Mouse (Mus musculus): ENCODE results near the gene Qtrt1.

Qtrt1 gene

DNA sequence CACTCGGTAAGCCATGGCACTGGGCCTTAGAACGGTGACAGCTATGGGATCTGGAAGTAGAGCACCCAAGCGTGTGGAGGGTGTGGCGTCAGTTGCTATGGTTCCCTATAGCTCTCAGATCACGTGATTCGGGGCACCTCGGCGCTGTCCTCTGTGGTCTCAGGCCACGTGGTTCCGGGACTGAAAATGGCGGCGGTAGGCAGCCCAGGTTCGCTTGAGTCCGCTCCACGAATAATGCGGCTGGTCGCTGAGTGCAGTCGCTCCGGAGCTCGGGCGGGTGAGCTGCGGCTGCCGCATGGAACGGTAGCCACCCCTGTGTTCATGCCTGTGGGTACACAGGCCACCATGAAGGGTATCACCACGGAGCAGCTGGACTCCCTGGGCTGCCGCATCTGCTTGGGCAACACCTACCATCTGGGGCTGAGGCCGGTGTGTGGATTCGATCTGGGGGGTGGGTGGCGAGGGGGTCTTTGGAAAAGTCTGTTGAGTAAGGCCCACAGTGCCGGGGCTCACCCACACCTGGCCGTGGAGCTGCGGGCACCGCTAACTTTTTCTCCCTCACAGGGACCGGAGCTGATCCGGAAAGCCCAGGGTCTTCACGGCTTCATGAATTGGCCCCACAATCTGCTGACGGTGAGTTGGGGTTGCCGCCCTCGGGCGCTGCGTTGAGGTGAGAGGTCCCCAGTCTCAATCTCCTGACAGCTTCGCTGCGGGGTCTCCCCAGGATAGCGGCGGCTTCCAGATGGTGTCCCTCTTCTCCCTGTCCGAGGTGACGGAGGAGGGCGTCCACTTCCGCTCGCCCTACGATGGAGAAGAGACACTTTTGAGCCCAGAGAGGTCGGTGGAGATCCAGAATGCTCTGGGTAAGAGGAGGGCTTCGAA lies at the start of gene Qtrt1:
Gene Qtrt1 (plus strand): TSS at position 169 of the 882 bp plus-strand sequence.
- DNase-seq (ENCODE audit: low read depth): peak; percentile 96

DNA sequence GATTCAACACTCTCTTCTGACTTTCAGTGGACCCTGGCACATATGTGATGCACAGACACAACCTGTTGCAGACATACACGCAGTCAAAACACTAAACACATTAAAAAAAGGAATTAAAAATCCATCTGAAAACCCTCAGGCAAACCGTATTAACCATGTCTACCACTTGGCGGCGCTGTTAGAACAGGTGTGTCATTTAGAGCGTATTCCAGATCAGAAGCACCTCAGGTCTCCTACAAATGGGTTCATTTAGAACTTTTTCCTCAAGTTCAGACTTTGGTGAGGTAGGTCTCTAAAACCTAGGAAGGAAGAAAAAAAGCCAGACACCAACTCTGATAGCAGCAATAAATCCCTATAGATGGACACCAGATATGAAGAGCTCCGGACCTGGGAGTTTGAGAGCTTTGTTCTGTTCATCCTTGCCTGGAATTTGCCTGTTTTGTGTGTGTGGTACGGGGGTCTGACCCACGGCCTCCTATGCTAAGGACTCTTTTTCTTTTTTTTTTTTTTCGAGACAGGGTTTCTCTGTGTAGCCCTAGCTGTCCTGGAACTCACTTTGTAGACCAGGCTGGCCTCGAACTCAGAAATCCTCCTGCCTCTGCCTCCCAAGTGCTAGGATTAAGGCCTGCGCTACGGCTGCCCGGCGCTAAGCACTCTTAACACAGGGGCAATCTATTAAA lies 45.0 kb upstream of the Qtrt1 start:
- DNase-seq (ENCODE audit: low read depth): peak; percentile 81

DNA sequence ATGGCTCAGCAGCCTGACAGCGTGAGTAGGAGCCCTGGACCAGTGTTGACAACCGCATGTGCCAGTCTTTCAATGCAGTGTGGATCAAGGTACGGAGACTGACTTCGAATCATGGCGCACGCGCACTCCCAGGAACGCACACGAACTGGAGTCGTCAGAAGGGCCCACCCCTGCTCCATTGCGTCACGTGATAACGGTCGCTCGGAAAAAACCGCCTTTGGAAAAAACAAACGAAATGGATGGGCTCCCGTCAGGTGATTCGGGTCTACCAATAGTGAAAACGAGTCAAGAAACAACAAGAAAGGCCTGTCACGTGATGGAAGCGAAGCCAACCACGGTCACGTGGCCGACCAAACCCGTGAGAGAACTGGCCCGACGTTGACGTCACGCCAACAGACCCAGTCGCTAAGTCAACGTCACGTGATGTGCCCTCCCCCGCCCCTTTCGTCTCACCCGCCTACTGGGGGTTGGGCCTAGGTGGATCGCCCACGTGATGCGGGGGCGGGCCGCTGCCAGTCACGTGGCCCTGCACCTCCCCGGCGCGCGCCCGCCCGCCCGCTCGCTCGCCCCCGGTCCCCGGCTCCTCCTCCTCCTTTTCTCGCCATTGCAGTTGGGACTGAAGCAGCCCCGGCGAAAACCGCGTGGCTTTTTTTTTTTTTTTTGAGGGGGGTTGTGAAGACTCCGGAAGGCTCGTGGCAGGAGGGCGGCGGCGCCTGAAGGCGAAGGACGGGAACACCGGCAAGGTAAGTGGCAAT lies 44.1 kb upstream of the Qtrt1 start, which contains the start of gene Ilf3:
Gene Ilf3 (plus strand): TSS at position 515 of the 755 bp plus-strand sequence.
- peak; percentile 100 for DNase-seq (ENCODE audit: low read depth)

DNA sequence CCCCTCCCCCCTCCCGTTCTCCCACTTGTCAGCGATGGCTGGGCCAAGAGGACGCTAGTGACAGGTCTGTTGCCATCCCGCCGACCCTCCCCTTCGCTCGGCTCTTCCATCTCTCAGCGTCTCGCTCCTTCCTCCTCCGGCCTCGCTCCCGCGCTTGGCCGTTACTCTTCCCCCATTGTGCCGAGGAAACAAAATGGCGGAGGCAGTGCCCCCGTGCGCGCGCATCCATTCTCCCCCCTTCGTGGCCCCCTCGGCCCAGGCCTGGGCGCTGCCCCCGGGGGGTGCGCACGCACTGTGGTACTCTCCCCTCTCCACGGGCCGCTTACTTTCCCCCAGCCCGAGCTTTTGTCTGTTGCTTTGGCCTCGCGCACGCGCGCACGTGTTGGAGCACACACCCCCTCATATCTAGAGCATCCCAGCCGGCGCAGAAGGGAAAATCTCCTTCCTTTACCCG lies 43.5 kb upstream of the Qtrt1 start:
- DNase-seq (ENCODE audit: low read depth): peak; percentile 66

DNA sequence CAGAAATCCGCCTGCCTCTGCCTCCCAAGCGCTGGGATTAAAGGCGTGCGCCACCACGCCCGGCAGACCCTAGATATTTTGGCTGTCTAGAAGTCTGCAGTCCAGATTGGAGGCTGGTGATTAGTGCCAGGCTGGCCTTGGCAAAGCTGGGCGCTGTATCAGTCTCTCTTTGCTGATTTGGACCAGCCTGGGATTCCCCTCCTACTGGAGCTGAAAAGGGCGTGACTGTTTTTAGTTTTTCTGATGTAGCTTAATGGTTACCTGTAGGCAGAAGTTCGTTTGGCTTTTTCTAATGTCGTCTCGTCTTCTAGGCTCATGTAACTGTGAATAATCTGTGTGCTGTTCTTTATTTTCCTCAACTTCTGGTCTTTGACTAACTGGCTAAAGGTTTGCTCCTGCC lies 42.6 kb upstream of the Qtrt1 start:
- DNase-seq (ENCODE audit: low read depth): no peak

DNA sequence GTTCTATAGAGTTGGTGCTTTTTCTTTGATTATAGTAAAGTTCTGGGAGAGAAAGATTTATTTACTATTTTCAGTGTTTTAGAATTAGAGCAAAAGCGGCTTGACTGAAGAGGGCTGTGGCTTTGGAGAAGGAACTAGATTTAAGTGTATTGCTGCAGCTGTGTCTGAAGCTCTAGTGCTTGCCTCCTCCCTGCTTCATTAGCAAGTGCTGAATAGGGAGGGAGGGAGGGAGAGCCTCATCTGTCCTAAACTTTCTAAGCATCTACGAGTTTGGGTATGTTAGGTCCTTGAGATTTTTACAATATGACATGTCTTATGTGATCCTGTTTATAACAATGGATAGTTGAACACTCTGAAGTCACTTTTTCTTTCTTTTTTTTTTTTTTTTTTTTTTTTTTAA lies 40.8 kb upstream of the Qtrt1 start:
- no peak for DNase-seq (ENCODE audit: low read depth)

DNA sequence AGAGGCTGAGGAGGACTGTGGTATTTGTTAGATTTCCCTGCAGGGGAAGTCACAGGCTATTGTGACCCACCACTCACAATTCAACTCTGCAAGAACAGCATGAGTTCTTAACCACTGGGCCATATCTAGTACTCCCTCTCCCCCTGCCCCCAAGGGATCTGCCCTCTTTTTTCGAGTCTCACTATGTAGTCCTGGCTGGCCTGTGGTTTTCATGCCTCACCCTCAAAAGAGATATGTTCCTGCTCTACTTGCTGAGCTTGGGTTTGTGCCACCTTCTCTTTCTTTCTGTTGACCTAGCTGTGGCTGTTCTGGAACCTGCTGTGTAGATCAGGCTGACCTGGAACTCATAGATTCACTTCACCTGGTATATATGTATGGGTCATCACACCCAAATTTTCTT lies 39.1 kb upstream of the Qtrt1 start:
- no peak for DNase-seq (ENCODE audit: low read depth)

DNA sequence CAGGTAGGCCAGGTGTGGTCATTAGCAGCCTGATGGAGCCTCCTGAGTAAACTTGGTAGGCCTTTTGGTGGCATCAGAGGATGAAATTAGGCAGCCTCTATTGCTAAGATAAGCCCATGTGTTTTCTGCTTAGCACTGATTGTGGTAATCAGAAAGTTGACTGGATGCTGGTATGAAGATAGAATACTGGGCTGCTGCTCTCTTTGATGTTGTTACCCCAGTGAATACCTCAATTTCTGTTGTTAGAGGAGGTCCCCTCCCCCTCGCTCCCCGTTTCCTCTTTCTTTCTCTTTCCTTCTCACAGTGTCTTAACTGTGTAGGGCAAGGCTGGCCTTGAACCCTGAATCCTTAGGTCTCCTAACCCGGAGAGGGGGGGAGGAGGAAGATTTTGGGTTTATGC lies 32.4 kb upstream of the Qtrt1 start:
- no peak for DNase-seq (ENCODE audit: low read depth)

DNA sequence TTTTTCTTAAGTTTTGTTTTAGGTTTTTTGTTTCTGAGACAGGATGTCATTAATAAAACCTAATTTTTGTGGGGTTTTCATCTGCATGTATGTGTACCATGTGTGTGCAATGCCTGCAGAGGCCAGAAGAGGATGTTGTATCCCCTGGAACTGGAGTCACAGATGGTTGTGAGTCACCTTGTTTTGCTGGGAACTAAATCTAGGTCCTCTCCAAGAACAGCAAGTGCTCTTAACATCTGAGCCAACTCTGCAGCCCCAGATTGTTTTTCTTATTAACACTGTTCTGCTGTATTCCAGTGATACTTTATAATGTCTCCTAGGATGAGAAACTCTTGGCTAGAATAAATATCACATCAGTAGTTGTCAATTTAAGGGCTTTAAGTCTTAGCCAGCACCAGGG lies 30.8 kb upstream of the Qtrt1 start:
- DNase-seq (ENCODE audit: low read depth): no peak

DNA sequence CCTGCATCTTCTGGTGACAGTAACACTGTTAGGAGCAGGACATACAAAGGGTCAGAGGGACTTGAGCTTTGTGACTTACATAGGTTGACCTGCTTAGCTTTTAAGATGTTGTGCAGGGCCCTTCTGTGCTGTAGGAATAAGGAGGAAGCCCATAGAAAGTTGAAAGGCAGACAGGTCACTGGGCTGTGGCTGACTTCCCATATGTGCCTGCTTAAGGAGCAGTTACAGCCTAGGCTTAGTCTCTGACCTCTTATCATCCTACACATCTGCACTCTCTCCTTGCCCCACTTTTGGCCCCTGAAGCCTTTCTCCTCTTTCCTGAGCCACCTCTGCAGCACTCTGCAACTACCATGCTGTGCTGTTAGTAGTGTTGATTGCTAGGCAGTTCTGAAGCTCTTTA lies 27.7 kb upstream of the Qtrt1 start:
- no peak for DNase-seq (ENCODE audit: low read depth)

DNA sequence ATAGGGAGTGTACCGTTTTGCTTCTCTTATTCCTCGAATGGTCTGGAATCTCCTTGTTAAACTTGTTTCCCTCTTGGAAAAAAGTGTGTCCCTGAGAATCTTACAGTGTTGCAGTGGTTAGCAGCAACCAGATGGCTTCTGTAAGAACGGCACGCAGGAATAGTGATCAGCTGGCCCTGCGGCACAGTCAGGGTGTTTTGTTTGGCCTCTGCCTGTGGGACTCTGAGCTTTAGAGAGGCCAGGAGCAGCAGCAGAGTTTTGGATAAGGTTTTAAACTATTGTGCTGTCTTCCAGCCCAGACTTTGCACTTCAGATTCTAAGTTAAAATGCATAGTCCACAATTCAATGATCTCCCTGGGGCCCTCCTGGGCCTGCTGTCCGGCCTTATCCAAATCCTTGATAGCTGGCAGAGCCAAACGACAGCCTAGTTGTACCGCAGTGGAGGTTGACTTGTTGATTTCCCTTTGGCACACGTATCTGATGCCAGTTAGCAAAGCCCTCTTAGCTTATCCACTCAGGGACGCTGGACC lies 18.9 kb upstream of the Qtrt1 start:
- no peak for DNase-seq (ENCODE audit: low read depth)

DNA sequence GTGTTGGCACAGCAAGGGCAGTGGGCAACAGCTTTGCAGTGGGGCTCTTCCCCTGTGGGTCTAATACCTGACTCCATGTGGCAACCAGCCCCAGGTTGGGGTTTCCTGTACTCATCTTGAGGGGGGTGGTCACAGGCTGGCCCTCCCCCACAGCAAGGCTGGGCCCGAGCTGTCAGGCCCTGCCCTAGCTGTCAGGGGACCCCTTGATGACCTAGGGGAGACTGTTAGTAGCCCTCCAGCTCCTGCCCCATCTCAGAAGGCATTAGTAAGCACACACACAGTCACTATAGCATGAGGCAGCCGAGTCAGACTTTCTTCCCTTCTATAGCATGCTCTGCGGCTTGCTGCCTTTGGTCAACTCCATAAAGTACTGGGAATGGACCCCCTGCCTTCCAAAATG lies 15.9 kb upstream of the Qtrt1 start:
- no peak for DNase-seq (ENCODE audit: low read depth)

DNA sequence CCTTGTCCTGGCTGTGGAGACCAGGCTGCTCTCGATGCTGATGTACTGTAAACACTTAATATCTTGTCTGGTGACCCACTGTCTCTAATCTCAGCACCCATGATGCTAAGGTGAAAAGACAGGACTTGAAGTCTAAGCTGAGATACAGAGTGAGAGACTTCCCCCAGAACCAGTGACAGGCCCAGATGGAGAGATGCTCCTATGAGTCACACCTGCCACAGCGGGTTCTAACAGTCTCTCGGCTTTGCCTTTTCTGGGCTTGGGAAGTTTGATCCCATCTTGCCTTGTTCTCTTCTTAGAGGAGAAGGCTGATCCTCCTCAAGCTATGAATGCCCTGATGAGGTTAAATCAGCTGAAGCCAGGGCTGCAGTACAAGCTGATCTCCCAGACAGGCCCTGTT lies 14.5 kb upstream of the Qtrt1 start:
- no peak for DNase-seq (ENCODE audit: low read depth)

DNA sequence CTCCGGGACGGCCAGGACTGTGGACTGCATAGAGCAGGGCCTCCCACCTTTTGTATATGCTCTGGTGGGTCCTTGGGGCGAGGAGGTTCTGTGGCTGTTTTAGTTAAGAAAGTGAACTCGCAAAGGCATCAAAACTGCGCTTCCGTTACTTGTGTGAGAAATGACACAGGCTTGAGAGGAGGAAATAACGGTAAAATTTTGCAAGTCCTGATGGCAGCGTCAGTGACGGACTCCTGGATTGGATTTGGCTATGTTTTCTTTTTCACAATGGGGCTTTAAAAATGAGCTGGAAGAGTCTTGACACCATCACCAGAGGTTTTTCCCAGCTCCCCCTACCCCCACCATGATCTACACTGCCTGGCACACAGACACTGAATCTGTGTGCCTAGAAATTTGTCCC lies 10.6 kb upstream of the Qtrt1 start:
- DNase-seq (ENCODE audit: low read depth): no peak

DNA sequence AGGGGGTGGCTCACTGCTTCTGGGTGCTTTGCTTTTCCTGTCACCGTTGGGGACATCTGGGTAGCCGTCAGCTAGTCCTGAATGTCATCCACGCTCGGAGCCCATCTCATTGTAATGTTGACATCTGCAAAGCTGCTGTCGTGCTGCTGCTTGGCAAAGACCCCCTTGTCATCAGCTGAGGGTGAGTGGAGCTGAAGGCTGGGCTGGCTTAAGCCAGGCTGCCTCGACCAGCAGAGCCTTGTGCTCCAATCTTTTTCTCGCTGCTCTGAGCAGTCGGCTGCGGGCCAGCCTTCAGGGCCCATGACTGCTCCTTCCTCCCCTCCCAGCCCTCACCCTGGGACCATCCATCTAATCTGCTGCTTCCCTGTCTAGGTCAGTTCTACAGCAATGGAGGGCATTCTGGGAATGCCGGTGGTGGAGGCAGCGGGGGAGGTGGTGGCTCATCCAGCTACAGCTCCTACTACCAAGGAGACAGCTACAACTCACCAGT lies 8.8 kb upstream of the Qtrt1 start:
- DNase-seq (ENCODE audit: low read depth): no peak

DNA sequence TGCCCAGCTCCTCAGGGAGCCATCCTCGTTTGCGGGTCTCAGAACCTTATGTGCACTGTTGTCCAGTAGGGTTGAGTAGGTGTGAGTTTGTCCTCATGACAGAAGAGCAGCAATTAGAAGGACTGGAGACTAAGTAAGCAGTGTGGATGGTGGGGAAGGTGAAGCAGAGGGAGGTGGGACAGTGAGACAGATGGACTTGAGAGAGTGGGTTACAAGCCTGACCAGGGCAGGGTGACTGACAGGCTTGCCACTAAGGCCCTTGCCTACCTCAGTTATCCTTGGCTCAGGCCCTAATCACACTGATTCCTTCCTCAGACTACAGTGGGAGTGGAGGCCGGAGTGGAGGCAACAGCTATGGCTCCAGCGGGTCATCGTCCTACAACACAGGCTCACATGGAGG lies 7.9 kb upstream of the Qtrt1 start:
- no peak for DNase-seq (ENCODE audit: low read depth)

DNA sequence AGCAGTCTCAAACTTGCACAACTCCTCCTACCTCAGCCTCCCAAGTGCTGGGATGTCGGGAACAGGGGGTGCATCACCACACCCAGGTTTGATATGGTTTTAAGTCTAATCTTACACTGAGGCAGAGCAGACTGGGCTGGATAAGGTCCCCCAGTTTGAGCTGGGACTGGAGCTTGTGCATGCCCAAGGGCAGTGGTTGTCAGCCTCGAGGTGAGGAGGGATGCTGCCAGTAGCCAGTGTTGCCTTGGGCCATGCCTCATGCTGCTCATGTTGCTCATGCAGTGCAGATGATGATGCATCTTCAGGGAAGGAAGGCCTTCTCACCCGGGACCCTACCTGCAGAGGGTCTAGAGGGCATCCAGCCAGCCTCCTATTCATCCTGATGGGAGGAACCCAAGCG lies 6.1 kb upstream of the Qtrt1 start:
- DNase-seq (ENCODE audit: low read depth): no peak

DNA sequence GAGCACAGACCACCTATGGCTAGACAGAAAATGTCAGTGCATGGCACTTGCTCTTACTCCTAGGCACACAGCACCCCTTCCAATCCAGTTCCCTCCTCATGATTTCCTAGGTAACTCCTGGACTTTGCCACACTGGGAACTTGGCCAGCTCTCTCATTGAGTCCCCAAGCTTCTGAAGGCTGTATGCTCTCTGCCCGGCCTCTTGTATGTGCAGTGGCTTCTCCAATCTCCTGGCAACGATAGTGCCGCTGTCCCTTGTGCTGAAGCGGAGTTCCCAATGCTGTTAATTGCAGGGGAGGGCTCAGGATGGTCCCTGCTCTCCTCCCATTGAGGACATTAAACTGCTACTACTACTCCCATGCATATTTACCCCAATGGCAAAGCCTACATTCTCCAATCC lies 3.7 kb upstream of the Qtrt1 start:
- DNase-seq (ENCODE audit: low read depth): peak; percentile 28

DNA sequence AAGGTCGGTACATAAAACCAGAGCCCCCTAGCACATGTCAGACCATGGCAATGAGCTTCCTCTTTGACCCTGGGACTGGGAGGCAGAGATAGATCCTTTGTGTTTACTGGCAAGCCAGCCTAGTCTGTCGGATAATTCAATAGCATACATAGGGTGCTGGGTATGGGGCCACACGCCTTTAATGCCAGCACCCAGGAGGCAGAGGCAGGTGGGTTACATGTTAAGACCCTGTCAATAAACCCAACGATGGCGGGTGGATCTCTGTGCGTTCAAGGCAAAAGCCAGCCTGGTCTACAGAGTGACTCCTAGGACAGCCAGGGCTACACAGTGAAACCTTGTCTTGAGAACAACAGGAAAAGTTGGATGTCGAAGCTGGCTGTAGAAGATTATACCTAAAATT lies 3.0 kb upstream of the Qtrt1 start:
- no peak for DNase-seq (ENCODE audit: low read depth)

DNA sequence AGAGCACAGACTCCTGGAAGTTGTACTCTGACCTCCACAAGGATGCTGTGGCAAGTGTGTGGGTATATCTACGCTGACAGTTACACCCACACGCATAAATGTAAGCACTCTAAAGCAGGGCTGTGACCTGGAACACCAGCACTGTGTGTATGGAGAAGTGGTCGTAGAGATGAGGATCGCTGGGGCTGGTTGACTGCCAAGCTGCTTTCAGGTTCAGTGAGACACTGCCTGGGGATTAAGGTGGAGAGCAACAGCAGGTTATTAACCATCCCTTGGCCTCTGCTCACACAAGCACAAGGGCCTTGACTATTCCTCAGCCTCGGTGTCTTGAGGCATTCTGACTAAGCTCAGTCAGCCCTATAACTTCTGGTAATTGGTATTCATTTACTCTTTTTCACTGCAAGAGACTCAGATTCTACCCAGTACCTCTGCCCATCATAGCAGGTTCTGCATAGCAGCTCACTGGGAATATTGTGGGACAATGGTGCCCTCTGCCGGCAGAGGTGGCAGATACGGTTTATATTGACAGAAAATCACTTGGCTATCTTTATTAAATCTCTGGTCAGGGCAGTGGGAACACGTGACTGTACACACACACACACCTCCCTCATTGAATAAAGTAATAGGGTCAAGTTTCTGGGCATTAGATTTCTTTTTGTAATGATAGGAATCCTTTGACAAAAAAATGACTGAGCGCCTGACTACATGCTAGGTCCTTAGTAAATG lies 1.9 kb upstream of the Qtrt1 start:
- peak; percentile 87 for DNase-seq (ENCODE audit: low read depth)

DNA sequence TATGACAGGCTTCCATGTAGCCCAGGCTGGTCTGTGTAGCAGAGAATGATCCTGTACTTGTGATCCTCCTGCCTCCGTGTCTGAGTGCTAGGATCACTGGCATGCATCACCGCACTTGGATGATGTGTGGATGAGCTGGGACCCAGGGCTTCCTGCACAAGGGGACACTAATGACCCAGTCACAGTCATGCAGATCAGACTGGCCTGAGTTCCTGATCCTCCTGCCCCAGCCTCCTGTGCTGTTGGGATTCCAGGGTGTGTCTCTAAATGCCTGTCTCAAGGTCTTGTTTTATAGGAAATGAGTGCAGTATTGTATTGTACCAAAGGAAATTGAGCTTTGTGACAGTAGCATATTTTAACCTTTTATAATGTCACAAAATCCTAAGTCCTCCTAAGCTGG lies 6.2 kb downstream of the Qtrt1 start:
- DNase-seq (ENCODE audit: low read depth): no peak

DNA sequence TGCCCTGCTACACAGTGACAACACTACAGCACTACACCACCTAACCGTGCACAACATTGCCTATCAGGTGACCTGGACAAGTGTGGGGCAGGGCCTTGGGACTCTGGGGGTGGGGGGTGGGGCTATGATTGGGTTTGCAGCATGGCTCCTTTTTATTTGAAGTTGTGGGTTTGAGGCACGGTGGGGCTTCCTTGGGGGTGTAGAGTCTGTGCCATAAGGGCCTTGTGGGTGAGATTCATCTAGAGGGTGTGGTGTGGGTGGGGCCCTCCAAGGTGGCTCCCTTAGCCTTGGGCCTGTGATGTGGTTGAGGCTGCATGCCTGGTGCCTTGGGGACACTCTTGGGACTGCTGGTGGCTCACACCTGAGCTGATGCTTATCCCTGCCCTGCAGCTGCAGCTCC lies 8.0 kb downstream of the Qtrt1 start:
- DNase-seq (ENCODE audit: low read depth): no peak
